Mouse (Mus musculus) ovary, postnatal 14 days (tissue): ENCODE measurements around the gene Elp5.
"Not testable (repeated sequence)": the region's sequence is repeated elsewhere in the genome, so short reads cannot be mapped to it uniquely, and the experiment has no call there.

Experiments used
- DNase-seq: peaks from one replicate; pipeline ENCODE4 v3.0.0; 2022; ENCODE audit warnings: low spot score

The Elp5 gene

DNA sequence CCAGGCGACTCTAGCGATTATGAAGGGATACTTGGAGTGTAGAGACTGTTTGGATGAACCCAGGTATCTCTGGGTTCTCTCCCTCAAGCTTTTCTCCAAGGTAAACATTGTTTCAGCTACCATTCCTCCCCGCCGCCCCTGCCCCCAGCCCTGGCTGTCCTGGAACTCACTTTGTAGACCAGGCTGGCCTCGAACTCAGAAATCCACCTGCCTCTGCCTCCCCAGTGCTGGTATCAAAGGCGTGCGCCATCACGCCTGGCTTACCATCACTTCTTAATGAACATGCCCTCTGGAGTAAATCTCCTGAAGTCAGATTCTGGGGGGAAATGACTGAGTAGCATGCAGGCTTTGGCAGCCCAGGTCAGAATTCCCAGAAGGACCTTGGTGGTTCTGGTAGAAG is at the start of gene Elp5:
Gene Elp5 (minus strand): TSS at position 293 of the 400 bp plus-strand sequence.
- DNase-seq, result no peak

DNA sequence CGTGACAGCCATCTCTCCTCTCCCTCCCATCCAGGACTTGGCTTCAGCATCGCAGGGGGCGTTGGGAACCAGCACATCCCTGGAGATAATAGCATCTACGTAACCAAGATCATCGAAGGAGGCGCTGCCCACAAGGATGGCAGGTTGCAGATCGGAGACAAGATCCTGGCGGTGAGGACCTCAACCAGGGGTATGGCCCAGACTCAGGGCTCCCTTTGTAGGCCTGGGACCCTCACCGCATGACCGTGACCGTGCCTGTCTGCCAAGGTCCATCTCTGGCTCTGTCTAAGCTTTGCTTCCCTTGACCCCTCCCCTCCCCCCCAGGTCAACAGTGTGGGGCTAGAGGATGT is 49.0 kb upstream of the Elp5 start:
- DNase-seq, result no peak

DNA sequence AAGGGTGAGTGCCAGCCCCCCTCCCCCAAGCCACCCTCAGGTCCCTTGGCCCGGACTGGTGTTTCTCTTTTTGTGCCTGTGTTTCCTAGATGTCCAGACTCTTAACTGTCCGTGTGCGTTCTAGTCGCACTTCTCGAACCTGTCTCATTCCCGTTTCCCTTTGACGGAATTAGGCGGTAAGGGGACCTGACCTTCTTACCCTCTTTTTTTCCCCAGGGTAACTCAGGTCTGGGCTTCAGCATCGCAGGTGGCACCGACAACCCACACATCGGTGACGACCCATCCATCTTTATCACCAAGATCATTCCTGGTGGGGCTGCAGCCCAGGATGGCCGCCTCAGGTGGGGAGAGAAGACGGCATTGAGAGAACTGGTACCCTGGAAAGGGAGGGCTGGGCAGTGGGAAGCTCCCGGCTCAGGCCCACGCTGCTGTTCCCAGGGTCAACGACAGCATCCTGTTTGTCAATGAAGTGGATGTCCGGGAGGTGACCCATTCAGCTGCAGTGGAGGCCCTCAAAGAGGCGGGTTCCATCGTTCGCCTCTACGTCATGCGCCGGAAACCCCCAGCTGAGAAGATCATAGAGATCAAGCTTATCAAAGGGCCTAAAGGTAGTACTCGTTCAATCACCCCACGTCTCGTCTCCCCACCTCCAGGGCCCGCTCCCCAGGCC is 48.5 kb upstream of the Elp5 start:
- DNase-seq, result no peak

DNA sequence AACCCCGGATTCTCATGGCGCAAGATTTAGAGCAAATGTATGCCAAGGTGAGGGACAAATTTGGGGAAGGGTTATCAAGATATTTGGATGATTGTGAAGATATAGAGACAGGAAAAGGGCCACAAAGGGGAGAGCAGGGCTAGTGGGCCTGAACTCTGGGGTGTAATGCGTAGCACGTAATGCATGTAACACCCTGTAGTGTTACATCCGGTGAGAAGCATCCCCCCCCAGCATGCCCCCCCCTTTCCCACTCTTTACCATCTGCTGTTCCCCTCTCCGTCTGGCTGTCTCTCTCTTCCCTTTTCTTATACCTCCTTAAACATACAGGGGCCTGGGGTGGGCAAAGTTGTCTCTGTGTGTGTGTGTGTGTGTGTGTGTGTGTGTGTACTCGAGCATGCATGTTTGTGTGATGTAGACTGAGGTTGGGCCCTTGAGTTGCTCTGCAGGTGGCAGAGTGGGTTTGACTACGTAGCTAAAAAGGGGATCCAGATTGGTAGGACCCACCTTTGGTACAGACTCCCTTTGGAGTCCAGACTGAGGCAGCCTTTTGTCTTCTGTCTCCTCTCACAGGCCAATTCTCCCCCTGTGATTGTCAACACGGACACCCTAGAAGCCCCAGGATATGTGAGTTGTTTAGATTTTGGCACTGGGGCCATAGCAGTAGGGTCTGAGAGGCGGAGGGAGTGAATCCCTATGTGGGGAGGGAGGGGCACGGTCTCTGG is 47.7 kb upstream of the Elp5 start:
- no peak for DNase-seq

DNA sequence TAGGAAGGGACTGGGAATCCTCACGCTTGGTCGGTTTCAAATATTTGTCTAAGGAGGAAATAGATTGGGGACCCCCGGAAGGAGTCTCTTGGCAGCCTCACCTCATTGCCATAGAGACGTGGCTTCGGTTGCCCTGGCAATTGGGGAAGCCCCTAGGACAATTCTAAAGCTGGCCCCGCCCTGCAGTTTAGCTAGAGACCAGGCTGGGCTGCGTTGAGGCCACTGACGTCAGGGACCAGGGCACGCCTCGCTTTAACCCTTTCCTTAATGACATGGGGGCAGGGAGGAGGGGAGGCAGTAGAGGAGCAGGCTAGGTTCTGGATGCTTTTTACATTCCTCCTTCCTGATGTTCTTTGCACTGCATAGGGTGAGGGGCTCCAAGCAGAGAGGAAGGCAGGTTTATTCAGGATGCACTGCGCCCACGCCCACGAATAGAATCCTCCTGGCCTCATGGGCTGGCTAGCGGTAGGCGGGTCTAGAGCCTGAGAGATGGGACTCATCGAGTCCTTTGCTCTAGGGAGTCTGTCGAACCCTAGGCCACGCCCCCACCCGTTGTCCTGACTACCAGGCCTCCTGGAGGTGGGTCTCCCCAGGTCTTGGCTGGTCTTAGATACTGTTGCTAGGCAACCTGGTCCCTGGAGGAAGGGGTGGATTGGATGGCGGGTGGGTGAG is 46.9 kb upstream of the Elp5 start:
- DNase-seq, result peak; percentile 48

DNA sequence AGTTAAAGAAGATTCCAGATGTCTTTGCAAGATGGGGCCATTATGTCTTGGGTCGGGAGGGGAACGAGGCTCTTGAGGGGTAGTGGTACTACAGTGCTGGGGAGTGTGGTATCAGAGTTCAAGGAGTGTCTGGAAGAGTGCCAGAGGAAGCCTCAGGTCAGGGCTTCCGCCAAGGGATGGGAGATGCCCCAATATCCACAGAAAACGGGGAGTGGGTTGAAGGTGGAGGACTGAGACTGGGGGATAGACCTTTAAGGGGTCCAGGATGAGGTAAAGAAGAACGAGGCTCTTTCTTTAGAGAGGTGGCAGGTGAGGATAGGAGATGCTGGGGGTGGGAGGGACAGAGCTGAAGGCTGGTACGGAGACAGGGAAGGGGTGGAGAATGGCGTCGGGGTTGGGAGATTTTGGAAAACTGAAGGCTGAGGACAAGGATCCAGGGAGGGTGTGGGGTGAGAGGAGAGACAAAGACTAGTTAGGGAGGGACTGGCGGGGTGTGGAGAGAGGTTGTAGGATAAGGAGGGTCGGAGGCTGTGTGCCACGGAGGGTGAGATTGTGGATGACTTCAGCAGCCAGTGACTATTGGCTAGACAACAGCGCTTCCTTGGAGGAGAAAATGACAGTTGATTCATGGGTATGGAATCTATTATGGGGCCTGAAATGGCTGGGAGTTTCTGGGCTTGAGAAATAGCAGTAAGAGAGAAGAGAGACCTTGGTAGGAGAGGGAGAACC is 46.2 kb upstream of the Elp5 start:
- no peak for DNase-seq

DNA sequence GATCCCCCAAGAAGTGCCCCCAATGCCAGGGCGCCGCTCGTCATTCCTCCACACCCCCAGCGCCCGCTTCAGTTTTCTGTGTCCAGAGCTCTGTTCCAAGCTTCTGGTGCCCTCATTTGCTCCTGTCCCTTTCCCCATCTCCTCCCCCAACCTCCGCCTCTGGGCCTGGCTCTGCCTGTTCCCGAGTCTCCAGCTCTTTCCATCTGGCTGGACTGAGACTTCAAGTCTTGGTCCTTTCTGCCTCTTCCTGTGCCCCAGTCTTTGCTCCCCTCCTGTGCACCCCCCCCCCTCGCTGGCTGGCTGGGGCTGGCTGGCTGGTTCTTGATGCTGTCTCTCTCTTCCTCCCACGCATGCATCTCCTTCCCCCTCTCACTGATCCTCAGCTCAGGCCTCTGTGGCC is 45.1 kb upstream of the Elp5 start:
- DNase-seq, result no peak

DNA sequence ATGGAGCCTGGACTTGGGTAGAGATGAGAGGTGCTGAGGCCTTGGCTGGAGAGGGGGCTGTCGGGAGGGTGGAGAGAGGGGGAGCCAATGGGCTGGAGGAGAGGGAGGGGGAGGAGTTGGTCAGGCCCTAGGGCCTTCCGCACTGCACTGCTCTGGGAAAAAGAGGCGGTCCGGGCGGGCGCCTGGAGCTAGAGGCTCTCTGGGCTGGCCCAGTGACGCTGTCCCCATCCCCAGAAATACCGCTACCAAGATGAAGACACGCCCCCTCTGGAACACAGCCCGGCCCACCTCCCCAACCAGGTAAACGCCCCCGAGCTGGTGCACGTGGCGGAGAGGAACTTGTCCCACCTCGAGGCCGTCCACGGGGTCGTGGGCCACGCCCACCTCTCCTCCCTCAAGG is 44.4 kb upstream of the Elp5 start:
- DNase-seq, result no peak

DNA sequence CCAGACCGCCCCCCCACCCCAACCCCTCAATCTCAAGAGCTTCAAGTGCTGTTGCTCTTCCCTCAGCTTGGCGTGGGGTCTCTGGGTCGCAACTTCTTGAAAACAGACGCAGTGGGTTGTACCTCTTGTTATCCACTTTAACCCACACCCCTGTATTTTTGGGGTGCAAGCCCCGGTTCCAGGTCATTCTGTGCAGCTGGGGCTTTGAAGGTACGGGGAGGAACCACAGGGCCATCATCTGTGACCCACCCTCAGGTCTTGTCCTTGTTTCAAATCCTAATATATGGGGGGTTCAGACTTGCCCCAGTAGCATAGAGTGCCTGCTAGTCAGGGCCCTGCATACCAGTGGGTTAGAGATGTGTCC is 41.8 kb upstream of the Elp5 start:
- no peak for DNase-seq

DNA sequence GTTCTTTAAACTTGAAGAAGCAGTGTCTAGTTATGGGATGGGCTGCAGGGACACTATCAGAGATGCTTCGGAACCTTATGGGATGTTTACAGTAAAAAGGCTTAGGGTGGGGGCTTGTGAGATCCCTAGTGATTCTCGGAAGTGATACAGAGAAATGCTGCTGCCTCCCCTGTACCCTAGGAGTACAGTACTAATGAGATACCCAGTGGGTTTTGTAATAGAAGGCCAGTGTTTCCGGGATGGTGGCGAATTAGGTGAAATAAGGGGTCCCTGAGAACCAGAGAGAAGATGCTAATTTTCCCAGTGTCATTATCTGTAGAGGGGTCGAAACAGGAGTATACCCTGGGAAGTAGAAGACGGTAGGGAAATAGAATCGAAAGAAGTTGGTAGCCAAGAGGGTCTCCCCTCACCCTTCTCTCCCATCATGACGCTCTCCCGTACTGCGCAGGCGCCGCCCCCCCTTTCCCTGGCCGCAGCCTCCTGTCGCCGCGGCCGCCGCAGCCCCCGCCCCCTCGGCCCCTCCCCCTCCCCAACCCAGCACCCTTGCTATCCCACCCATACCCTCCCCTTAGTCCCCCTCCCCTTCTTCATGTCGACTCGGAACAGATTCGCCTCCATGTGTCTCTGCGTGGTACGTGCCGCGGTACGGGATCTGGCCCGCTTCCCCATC is 41.3 kb upstream of the Elp5 start:
- no peak for DNase-seq

DNA sequence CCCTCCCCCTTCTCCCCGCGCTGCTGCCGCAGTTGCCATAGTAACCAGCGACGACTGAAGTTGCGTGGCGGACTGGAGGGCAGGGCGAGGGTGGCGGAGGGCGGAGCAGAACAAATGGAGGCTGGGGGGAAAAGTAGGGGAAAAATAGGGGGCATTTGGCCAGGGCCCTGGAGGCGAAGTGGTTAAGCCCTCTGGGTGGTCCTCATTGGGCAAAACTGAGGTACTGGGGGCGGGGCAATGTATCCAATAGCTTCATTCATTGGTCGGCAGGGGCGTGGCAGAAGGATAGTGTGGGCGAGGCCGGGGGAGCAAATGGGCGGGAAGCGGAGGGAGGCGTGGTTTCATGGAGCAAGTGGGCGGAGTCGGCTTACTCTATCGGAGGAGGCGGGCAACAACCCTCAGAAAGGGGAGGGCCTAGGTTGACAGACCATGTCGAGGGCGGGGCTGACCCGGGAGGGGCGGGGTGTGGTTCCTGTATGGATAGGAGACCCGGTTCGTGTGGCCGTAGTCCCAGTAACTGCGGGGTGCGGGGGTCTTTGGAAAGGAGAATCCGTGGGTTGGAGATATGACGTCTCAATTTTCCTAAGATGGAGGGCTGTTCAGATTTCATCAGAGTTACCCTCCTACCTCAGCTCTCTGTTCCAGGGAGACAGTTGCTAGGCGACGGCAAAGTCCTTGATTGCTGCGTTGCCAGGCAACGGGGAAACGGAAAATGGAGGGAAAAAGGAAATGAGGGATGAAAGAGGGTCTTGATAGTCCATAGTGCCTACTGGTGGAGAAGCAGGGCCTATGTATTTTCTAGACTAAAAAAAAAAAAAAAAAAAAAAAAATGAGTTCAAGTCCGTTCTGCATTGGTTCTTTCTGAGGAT is 39.2 kb upstream of the Elp5 start:
- DNase-seq, result peak; percentile 97

DNA sequence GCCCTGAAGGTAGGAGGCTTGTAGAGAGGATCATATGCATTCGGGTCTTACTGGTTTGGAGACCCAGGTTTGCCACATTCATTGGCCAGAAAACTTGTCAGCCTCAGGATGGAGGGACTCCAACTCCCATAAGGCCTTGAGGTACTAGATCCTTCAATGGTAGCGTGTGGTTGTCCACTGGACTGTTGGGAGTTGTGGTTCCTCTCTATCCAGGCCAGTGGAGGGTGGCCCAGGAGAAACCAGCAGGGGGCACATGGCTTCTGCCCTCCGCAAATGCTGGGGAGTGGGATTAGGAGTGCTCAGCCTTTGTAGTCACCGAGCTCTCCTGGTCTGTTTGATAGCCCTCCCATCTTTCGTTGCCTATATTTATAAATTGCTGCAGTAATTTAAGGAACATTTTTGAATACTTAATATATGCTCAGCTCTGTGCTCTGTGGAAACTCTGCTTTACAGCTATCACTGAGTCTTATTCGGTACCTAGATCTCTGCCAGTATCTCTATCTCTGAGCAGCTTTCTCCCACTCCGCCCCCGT is 38.5 kb upstream of the Elp5 start:
- peak; percentile 58 for DNase-seq

DNA sequence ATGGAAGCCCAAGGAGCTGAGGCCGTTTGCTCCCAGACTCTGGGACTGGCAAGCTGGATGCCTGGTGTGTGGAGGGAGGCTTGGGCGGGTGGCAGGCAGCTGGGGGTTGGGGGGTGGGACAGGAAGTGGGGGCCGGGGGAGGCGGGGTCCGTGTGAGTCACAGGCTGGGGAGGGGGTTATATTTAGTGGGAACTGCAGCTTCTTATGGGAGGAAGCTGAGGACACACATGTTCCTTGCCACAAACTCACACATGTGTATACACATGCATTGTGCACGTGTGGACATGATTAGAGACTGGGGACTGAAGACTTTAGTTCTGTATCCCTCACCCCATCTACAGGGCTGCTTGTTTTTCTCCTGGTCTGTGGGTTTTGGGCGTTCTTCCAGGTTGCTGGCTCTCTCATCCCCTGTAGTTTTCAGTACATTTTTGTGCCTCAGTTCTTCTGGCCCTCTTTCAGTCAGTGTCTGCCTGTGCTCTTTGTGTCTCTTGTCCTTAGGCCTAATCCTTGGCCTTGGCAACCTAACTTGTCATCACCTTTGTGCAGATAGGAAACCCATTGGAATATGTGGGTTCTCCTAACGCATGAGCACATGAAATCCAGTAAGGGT is 37.8 kb upstream of the Elp5 start:
- no peak for DNase-seq

DNA sequence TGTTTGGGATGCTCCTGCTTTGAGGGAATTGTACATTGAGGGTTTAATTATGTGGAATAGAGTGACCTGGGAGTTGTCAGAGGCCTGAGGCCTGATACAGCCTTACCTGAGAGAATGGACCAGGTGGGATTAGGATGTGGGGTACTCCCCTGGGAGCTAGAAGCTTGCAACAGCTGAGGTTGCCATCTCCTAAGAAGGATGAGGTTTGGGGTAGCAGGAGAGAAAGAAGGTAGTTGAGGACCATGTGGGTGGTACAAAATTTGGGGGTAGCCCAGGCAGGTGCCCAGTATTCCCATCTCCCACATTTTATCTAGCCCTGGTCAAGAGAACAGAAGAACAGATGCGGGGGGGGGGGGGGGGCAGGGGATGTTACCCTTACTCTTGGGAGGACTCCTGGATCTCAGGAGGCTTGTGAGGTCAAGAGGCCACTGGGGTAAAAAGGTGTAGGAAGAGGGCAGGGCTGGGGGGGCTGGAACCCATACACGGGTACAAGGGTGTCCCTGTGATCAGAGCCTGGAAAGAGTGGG is 37.2 kb upstream of the Elp5 start:
- DNase-seq, result no peak

DNA sequence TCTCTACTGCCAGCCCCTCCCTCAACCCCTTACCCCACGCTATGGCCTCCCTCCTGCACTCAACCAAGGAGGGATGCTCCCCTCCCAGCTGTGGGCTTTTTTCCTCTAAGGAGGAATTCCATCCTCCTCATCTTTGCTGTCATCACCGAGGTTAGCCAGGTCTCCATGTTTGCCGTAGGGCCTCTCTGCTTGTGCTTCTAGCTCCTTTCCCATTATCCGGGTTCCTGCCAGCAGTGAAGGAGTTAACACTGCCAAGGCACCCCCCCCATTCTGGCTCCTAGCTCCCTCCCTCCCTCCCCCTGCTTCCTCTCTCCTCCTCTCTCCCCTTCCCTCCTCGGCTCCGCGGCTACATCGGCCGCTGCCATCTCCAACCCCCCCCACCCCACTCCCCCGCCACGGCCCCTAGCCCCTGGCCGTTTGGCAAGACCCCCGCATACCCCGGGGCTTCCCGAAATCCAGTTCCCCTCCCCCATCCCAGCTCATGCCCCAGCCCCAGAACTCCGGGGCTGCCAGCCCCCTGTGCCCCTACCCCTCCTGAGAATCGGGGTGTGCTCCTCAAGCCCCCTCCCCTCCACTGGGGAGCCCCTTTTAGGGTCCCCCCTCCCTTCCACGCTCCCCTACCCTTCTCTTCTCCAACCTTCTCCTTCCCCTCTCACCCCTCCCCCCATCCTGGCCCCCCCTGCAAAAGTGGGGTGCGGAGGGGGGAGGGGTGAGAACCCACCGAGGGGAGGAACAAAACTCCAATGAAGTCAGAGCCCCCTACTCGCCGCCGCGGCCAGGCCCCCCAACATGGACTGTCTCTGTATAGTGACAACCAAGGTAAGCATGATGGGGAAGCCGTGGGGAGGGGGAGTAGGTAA is 36.0 kb upstream of the Elp5 start:
- no peak for DNase-seq

DNA sequence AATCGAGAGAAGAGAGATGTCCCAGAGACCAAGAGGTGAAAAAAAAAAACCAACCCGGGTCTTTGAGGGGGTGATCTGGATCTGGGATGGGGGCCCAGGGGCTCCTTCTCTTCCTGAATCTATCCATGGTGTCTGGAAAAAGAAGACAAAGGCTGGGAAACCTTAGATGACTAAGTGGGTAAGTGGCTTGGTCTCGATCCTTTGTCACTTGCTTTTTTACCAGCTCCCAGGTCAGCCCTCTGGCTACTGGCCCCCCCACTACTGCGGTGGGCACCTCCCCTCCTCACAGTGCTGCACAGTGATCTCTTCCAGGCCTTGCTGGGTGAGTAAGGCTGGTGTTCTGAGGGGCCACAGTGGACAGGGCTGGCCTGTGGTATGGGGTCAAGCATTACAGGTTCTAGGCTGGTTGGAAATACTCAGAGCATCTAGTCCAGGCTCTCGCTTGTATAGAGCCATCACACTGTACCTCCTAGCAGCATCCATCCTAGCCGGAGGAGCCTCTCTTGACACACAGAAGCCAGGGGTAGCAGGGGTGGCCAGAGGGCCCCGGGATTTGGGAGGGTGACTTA is 35.0 kb upstream of the Elp5 start:
- no peak for DNase-seq

DNA sequence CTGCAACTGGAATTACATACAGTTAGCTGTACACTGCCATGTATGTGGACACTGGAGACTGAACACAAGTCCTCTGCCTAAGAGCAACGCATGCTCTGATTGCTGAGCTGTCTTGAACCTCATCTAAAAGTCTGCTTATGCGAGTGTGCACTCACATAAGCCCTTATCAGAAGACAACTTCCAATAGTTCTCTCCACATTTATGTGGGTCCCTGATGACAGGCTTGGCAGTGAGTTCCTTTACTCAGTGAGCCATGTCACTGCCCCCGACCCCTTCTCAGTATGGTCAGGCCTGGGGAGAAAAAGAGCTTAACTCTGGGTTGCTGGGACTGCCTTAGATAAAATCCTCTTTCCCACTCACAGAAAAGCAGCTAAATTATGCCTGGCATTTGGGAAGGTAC is 34.4 kb upstream of the Elp5 start, which contains the start of gene Dlg4:
Gene Dlg4 (plus strand): TSS at position 274 of the 400 bp plus-strand sequence.
- DNase-seq, result no peak

DNA sequence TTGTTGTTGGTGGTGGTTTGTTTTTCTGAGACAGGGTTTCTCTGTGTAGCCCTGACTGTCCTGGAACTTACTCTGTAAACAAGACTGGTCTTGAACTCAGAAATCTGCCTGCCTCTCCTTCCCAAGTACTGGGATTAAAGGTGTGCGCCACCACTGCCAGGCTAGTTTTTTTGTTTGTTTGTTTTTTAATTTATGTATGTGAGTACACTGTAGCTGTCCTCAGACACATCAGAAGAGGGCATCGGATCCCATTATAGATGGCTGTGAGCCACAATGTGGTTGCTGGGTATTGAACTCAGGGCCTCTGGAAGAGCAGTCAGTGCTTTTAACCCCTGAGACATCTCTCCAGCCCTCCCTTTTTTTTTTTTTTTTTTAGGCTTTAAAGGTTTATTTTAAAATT is 33.9 kb upstream of the Elp5 start:
- not testable (repeated sequence) for DNase-seq

DNA sequence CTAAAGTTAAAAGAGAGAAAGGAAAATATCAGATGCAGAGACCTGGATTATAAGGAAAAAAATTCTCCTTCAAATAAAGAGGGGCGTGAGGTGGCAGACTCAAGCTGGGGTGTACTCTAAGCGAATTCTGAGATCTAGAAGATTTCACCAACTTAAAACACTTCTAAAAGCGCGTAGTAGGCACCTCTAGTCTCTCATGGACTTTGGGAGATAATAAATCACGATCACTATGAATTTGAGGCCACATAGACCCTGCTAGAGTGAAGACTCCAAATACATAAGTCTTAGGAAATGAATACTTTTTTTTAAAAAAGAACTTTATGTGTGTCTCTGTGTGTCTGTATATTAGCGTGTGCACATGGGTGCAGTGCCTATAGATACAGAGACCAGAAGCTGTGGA is 33.4 kb upstream of the Elp5 start:
- no peak for DNase-seq
